26 mouse cellular contexts compared by ENCODE assay signal in genomic region chr3:109858276-109858675, GRCm38 (mm10).
DNase-seq lines count a peak whose midpoint lies in the region; ATAC-seq and TF ChIP-seq lines count a peak whose summit lies in the region.
"Had no signal": no experiment of that assay in that cellular context is flagged by ENCODE, and none has a peak within 500 bp of the region (broad histone marks: within the 10 kb centered on the region; RNA-seq: fewer than 3 reads in every experiment).

No protein-coding gene starts in this region.

- intact Hi-C loops in gastrocnemius, postnatal 36 days (cut with DNase I), result no loop called here

- no peak for TF ChIP-seq CTCF in cerebellum, adult 2 months (IDR thresholded peaks at IDR 0.05; ENCODE audit: borderline replicate concordance, insufficient read depth, low read depth, low read length)
- TF ChIP-seq CTCF in stomach, postnatal 0 days (IDR thresholded peaks at IDR 0.05; ENCODE audit: low read depth), result no peak

- no peak for DNase-seq in hindbrain, embryonic 10.5 days (ENCODE audit: low spot score)
- DNase-seq in brain, adult 2 months (ENCODE audit: low read depth, low spot score), result peak; percentile 98
- peak; percentile 97 to 99 for DNase-seq in cerebellum, adult 2 months
- peak; percentile 95 to 98 for DNase-seq in cerebellum, postnatal 14 days
- no peak for DNase-seq in heart, embryonic 10.5 days (ENCODE audit: low spot score)
- no peak for DNase-seq in gastrocnemius, postnatal 36 days
- no peak for DNase-seq in stomach, postnatal 0 days (ENCODE audit: low spot score)
- DNase-seq: adrenal gland, adult 2 months; adrenal gland, postnatal 36 days; gastrocnemius, postnatal 14 days; heart, adult 2 months; heart, postnatal 14 days; kidney, adult 11 months; kidney, postnatal 14 days; thymus, postnatal 4 days had no signal

- H3K9ac ChIP-seq in hindbrain, embryonic 16.5 days (ENCODE audit: low read depth, low read length), result no peak overlapping the region
- H3K9ac ChIP-seq in stomach, postnatal 0 days (ENCODE audit: low read length), result no peak overlapping the region
- H3K9ac ChIP-seq: forebrain, embryonic 13.5 days; hindbrain, embryonic 13.5 days; limb, embryonic 13.5 days; lung, embryonic 15.5 days; midbrain, embryonic 15.5 days; neural tube, embryonic 13.5 days had no signal

- H3K27me3 ChIP-seq in hindbrain, embryonic 16.5 days (replicated peaks; ENCODE audit: control insufficient read depth, insufficient read depth, low read length), result no peaks in the 10 kb centered on the region
- no peaks in the 10 kb centered on the region for H3K27me3 ChIP-seq in hindbrain, embryonic 10.5 days (ENCODE audit: insufficient read depth, poor library complexity, severe bottlenecking)
- H3K27me3 ChIP-seq in cerebellum, adult 2 months (ENCODE audit: control insufficient read depth, insufficient read depth, low read length), result no peaks in the 10 kb centered on the region
- H3K27me3 ChIP-seq in heart, embryonic 10.5 days (ENCODE audit: insufficient read depth, poor library complexity, severe bottlenecking), result no peaks in the 10 kb centered on the region
- H3K27me3 ChIP-seq in stomach, postnatal 0 days (ENCODE audit: control insufficient read depth, insufficient read depth, low read length), result no peaks in the 10 kb centered on the region
- H3K27me3 ChIP-seq: CH12.LX; forebrain, embryonic 13.5 days; hindbrain, embryonic 13.5 days; limb, embryonic 13.5 days; lung, embryonic 15.5 days; midbrain, embryonic 15.5 days; neural tube, embryonic 13.5 days had no signal

- no peak overlapping the region for H3K4me3 ChIP-seq in hindbrain, embryonic 16.5 days (ENCODE audit: low read length)
- H3K4me3 ChIP-seq in hindbrain, embryonic 10.5 days, result no peak overlapping the region
- no peak overlapping the region for H3K4me3 ChIP-seq in cerebellum, adult 2 months (replicated peaks; ENCODE audit: insufficient read depth, low read depth, low read length)
- no peak overlapping the region for H3K4me3 ChIP-seq in heart, embryonic 10.5 days
- no peak overlapping the region for H3K4me3 ChIP-seq in stomach, postnatal 0 days (ENCODE audit: low read depth, low read length)
- H3K4me3 ChIP-seq: forebrain, embryonic 13.5 days; heart, adult 2 months; hindbrain, embryonic 13.5 days; limb, embryonic 13.5 days; lung, embryonic 15.5 days; midbrain, embryonic 10.5 days; midbrain, embryonic 15.5 days; neural tube, embryonic 13.5 days had no signal

- no peak overlapping the region for H3K4me2 ChIP-seq in hindbrain, embryonic 16.5 days (ENCODE audit: low read length)
- H3K4me2 ChIP-seq in stomach, postnatal 0 days (replicated peaks; ENCODE audit: low read depth), result no peak overlapping the region
- H3K4me2 ChIP-seq: forebrain, embryonic 13.5 days; hindbrain, embryonic 13.5 days; limb, embryonic 13.5 days; liver, embryonic 11.5 days; lung, embryonic 15.5 days; midbrain, embryonic 15.5 days; neural tube, embryonic 13.5 days had no signal

- WGBS in hindbrain, embryonic 16.5 days, result 76% methylated on average over 1 of the region's 1 CpGs
- 96% methylated on average over 1 of the region's 1 CpGs for WGBS in hindbrain, embryonic 10.5 days
- 5% methylated on average over 1 of the region's 1 CpGs for WGBS in cerebellum, adult 2 months
- 73% methylated on average over 1 of the region's 1 CpGs for WGBS in heart, embryonic 10.5 days
- 44% methylated on average over 1 of the region's 1 CpGs for WGBS in stomach, postnatal 0 days

- no peaks in the 10 kb centered on the region for H3K9me3 ChIP-seq in hindbrain, embryonic 16.5 days (ENCODE audit: control insufficient read depth, low read length)
- no peaks in the 10 kb centered on the region for H3K9me3 ChIP-seq in hindbrain, embryonic 10.5 days
- H3K9me3 ChIP-seq in heart, embryonic 10.5 days, result no peaks in the 10 kb centered on the region
- H3K9me3 ChIP-seq in stomach, postnatal 0 days (ENCODE audit: control insufficient read depth, low read length), result no peaks in the 10 kb centered on the region
- H3K9me3 ChIP-seq: forebrain, embryonic 13.5 days; hindbrain, embryonic 13.5 days; limb, embryonic 13.5 days; lung, embryonic 15.5 days; midbrain, embryonic 10.5 days; midbrain, embryonic 15.5 days; neural tube, embryonic 13.5 days had no signal

- no peak for TF ChIP-seq POLR2A in cerebellum, adult 2 months (IDR thresholded peaks at IDR 0.05; ENCODE audit: borderline replicate concordance, insufficient read depth, low read length)

- no peak overlapping the region for H3K27ac ChIP-seq in hindbrain, embryonic 16.5 days (ENCODE audit: low read depth, low read length)
- no peak overlapping the region for H3K27ac ChIP-seq in hindbrain, embryonic 10.5 days
- no peak overlapping the region for H3K27ac ChIP-seq in cerebellum, adult 2 months (ENCODE audit: insufficient read depth, low read length)
- H3K27ac ChIP-seq in heart, embryonic 10.5 days, result no peak overlapping the region
- H3K27ac ChIP-seq in stomach, postnatal 0 days (replicated peaks), result no peak overlapping the region
- H3K27ac ChIP-seq: forebrain, embryonic 13.5 days; heart, adult 2 months; hindbrain, embryonic 13.5 days; limb, embryonic 13.5 days; lung, embryonic 15.5 days; midbrain, embryonic 10.5 days; midbrain, embryonic 15.5 days; neural tube, embryonic 13.5 days had no signal

- TF ChIP-seq EP300 in stomach, postnatal 0 days (optimal IDR thresholded peaks at IDR 0.05), result no peak

- H3K36me3 ChIP-seq in hindbrain, embryonic 16.5 days (ENCODE audit: control insufficient read depth, insufficient read depth, low read length), result no peaks in the 10 kb centered on the region
- H3K36me3 ChIP-seq in hindbrain, embryonic 10.5 days, result no peaks in the 10 kb centered on the region
- H3K36me3 ChIP-seq in heart, embryonic 10.5 days, result no peaks in the 10 kb centered on the region
- H3K36me3 ChIP-seq in stomach, postnatal 0 days (ENCODE audit: control insufficient read depth, insufficient read depth, low read length), result no peaks in the 10 kb centered on the region
- H3K36me3 ChIP-seq: hindbrain, embryonic 13.5 days; limb, embryonic 13.5 days; lung, embryonic 15.5 days; midbrain, embryonic 10.5 days; midbrain, embryonic 15.5 days; neural tube, embryonic 13.5 days had no signal

- H3K4me1 ChIP-seq in hindbrain, embryonic 16.5 days (ENCODE audit: control insufficient read depth, insufficient read depth, low read depth, low read length), result no peaks in the 10 kb centered on the region
- no peaks in the 10 kb centered on the region for H3K4me1 ChIP-seq in hindbrain, embryonic 10.5 days (replicated peaks)
- peaks cover 3% of the 10 kb centered on the region; the same call in 1 of the 2 replicates for H3K4me1 ChIP-seq in cerebellum, adult 2 months (ENCODE audit: control insufficient read depth, insufficient read depth, low read length)
- H3K4me1 ChIP-seq in heart, embryonic 10.5 days, result no peaks in the 10 kb centered on the region
- no peaks in the 10 kb centered on the region for H3K4me1 ChIP-seq in stomach, postnatal 0 days (replicated peaks; ENCODE audit: control insufficient read depth, insufficient read depth)
- H3K4me1 ChIP-seq: forebrain, embryonic 13.5 days; hindbrain, embryonic 13.5 days; limb, embryonic 13.5 days; lung, embryonic 15.5 days; midbrain, embryonic 10.5 days; midbrain, embryonic 15.5 days; neural tube, embryonic 13.5 days had no signal

- ATAC-seq in hindbrain, embryonic 16.5 days, result peak; percentile 76; the same call in 1 of the 2 replicates
- no peak for ATAC-seq in stomach, postnatal 0 days (ENCODE audit: low FRiP score, low TSS enrichment)
- ATAC-seq: forebrain, embryonic 13.5 days; inflammation-experienced regulatory T-cells, adult 6 months; midbrain, embryonic 15.5 days had no signal

Comparison
In these comparisons a context has a peak if more than half of its experiments do, and no peak if none do; other contexts are left out.
1. DNase-seq: peak in brain, adult 2 months (single experiment), cerebellum, adult 2 months (2 of 2) and cerebellum, postnatal 14 days (2 of 2); none in hindbrain, embryonic 10.5 days (single experiment), heart, embryonic 10.5 days (single experiment), gastrocnemius, postnatal 36 days (0 of 2) and stomach, postnatal 0 days (single experiment).